Mouse (Mus musculus): ENCODE data around the gene Tcf15.

GRCm38 (mm10) chr2:152140941-152141340, 2.4 kb upstream of the Tcf15 start:
- no peak for TF ChIP-seq CTCF (IDR thresholded peaks at IDR 0.05; ENCODE audit: borderline replicate concordance, control insufficient read depth, extremely low read depth, insufficient read depth, low read length, poor library complexity)
- no peak for TF ChIP-seq POLR2A (IDR thresholded peaks at IDR 0.05; ENCODE audit: control insufficient read depth, extremely low read depth, insufficient read depth, low read length, poor library complexity)
